Mouse (Mus musculus): ENCODE results near the gene Eif3k.

- TF ChIP-seq POLR2A (IDR thresholded peaks at IDR 0.05; ENCODE audit: low read depth, low read length) (no peak), CTCF (IDR thresholded peaks at IDR 0.05; ENCODE audit: borderline replicate concordance, insufficient read depth, low read length) (no peak)
These were observed 26.5 kb upstream of the Eif3k start for GRCm38 (mm10) chr7:29008171-29008570.

All from embryonic fibroblast, embryonic 13.5 days (primary cell).